Mouse (Mus musculus): ENCODE measurements at regions not wholly inside any gene's neighbourhood (a gene's known extent, or its start where the extent isn't known, plus 50 kb on each side); places are given as distances from the start of the nearest gene placed in this dataset.

GRCm38 (mm10) chr1:56453756-56454155 is 183.5 kb downstream of the Hsfy2 start:
- intact Hi-C loops (cut with DNase I), result no loop called here
- no peak for DNase-seq (ENCODE audit: extremely low spot score in 1 of 2, low spot score in 2 of 2)

GRCm38 (mm10) chr1:56442835-56443234 is 194.4 kb downstream of the Hsfy2 start:
- intact Hi-C loops (cut with DNase I), result no loop called here

GRCm38 (mm10) chr1:56406786-56407185 is 230.4 kb downstream of the Hsfy2 start:
- intact Hi-C loops (cut with DNase I), result no loop called here
- no peak for DNase-seq (ENCODE audit: extremely low spot score in 1 of 2, low spot score in 2 of 2)

More at GRCm38 (mm10) chr1:56442835-56443234, 194.4 kb downstream of the Hsfy2 start:
- no peak for DNase-seq (ENCODE audit: extremely low spot score in 1 of 2, low spot score in 2 of 2)

GRCm38 (mm10) chr1:56403351-56403750 is 233.9 kb downstream of the Hsfy2 start:
- intact Hi-C loops (cut with DNase I), result no loop called here
- DNase-seq (ENCODE audit: extremely low spot score in 1 of 2, low spot score in 2 of 2), result no peak

- DNase-seq (ENCODE audit: extremely low spot score in 1 of 2, low spot score in 2 of 2), result no peak
- intact Hi-C loops (cut with DNase I), result no loop called here
These were observed 241.4 kb downstream of the Hsfy2 start for GRCm38 (mm10) chr1:56395832-56396231.

- intact Hi-C loops (cut with DNase I), result no loop called here
- no peak for DNase-seq (ENCODE audit: extremely low spot score in 1 of 2, low spot score in 2 of 2)
These were observed 250.1 kb downstream of the Hsfy2 start for GRCm38 (mm10) chr1:56387086-56387485.

GRCm38 (mm10) chr1:56366319-56366718 is 270.9 kb downstream of the Hsfy2 start:
- intact Hi-C loops (cut with DNase I), result no loop called here
- no peak for DNase-seq (ENCODE audit: extremely low spot score in 1 of 2, low spot score in 2 of 2)

- intact Hi-C loops (cut with DNase I), result no loop called here
These were observed 276.4 kb downstream of the Hsfy2 start for GRCm38 (mm10) chr1:56360857-56361256.

GRCm38 (mm10) chr1:56346638-56347037 is 290.6 kb downstream of the Hsfy2 start:
- DNase-seq (ENCODE audit: extremely low spot score in 1 of 2, low spot score in 2 of 2), result no peak
- intact Hi-C loops (cut with DNase I), result no loop called here

More at GRCm38 (mm10) chr1:56360857-56361256, 276.4 kb downstream of the Hsfy2 start:
- no peak for DNase-seq (ENCODE audit: extremely low spot score in 1 of 2, low spot score in 2 of 2)

GRCm38 (mm10) chr1:56344952-56345351 is 292.3 kb downstream of the Hsfy2 start:
- DNase-seq (ENCODE audit: extremely low spot score in 1 of 2, low spot score in 2 of 2), result peak in 1 of 2 experiments; percentile 10
- intact Hi-C loops (cut with DNase I), result no loop called here

- intact Hi-C loops (cut with DNase I), result no loop called here
- no peak for DNase-seq (ENCODE audit: extremely low spot score in 1 of 2, low spot score in 2 of 2)
These were observed 309.9 kb downstream of the Hsfy2 start for GRCm38 (mm10) chr1:56327381-56327780.

- no peak for DNase-seq (ENCODE audit: extremely low spot score in 1 of 2, low spot score in 2 of 2)
- intact Hi-C loops (cut with DNase I), result no loop called here
These were observed 328.6 kb downstream of the Hsfy2 start for GRCm38 (mm10) chr1:56308586-56308985.

GRCm38 (mm10) chr1:56294391-56294790 is 342.8 kb downstream of the Hsfy2 start:
- DNase-seq (ENCODE audit: extremely low spot score in 1 of 2, low spot score in 2 of 2), result no peak
- intact Hi-C loops (cut with DNase I), result no loop called here

- intact Hi-C loops (cut with DNase I), result no loop called here
- DNase-seq (ENCODE audit: extremely low spot score in 1 of 2, low spot score in 2 of 2), result peak in 1 of 2 experiments; percentile 21
These were observed 347.5 kb downstream of the Hsfy2 start for GRCm38 (mm10) chr1:56289748-56290147.

GRCm38 (mm10) chr1:56286386-56287045 is 350.7 kb downstream of the Hsfy2 start:
- no peak for DNase-seq (ENCODE audit: extremely low spot score in 1 of 2, low spot score in 2 of 2)

GRCm38 (mm10) chr1:56261708-56262107 is 375.5 kb downstream of the Hsfy2 start:
- intact Hi-C loops (cut with DNase I), result no loop called here
- no peak for DNase-seq (ENCODE audit: extremely low spot score in 1 of 2, low spot score in 2 of 2)

More at GRCm38 (mm10) chr1:56286386-56287045, 350.7 kb downstream of the Hsfy2 start:
- intact Hi-C loops (cut with DNase I), result no loop called here

GRCm38 (mm10) chr1:56260759-56261158 is 376.5 kb downstream of the Hsfy2 start:
- no peak for DNase-seq (ENCODE audit: extremely low spot score in 1 of 2, low spot score in 2 of 2)
- intact Hi-C loops (cut with DNase I), result no loop called here

- intact Hi-C loops (cut with DNase I), result no loop called here
- no peak for DNase-seq (ENCODE audit: extremely low spot score in 1 of 2, low spot score in 2 of 2)
These were observed 380.3 kb downstream of the Hsfy2 start for GRCm38 (mm10) chr1:56256839-56257490.

GRCm38 (mm10) chr1:56239686-56240085 is 397.5 kb downstream of the Hsfy2 start:
- intact Hi-C loops (cut with DNase I), result loop anchor here (10.0 kb wide), 1 partner anchor 275 kb away; no protein-coding TSS in a partner anchor

GRCm38 (mm10) chr1:56226314-56227008 is 410.8 kb downstream of the Hsfy2 start:
- DNase-seq (ENCODE audit: extremely low spot score in 1 of 2, low spot score in 2 of 2), result no peak
- intact Hi-C loops (cut with DNase I), result no loop called here

More at GRCm38 (mm10) chr1:56239686-56240085, 397.5 kb downstream of the Hsfy2 start:
- no peak for DNase-seq (ENCODE audit: extremely low spot score in 1 of 2, low spot score in 2 of 2)

Data from left cerebral cortex, postnatal 10 days (tissue).